Mouse (Mus musculus) myocyte (in vitro differentiated cells): ENCODE results near the gene Fes. TPM values are rescaled to one million over a fixed set of nuclear protein-coding genes. Genes with fewer than 3 reads are reported as not detected.
A peak's percentile ranks its signal among the peaks of the same experiment; 100 is the strongest.

Experiments used
- H3K27me3 ChIP-seq: one replicate; pipeline ENCODE4 v1.6.1; 2011; ENCODE audit not compliant: control insufficient read depth, insufficient read depth, insufficient read length
- H3K36me3 ChIP-seq: one replicate; pipeline ENCODE4 v1.6.1; 2011; ENCODE audit not compliant: control insufficient read depth, insufficient read depth
- H3K4me2 ChIP-seq: one replicate; pipeline ENCODE4 v1.6.1; 2011; ENCODE audit warnings: low read depth, control low read depth
- H3K4me3 ChIP-seq: one replicate; pipeline ENCODE4 v1.5.1; 2011; ENCODE audit warnings: mild to moderate bottlenecking, control low read depth, moderate library complexity
- H3K79me2 ChIP-seq: one replicate; pipeline ENCODE4 v1.6.1; 2011; ENCODE audit not compliant: control insufficient read depth, insufficient read depth
- H3ac ChIP-seq: one replicate; pipeline ENCODE4 v1.6.1; 2011; ENCODE audit not compliant: control insufficient read depth, insufficient read length
- CEBPB ChIP-seq: IDR thresholded peaks from 2 replicates; pipeline ENCODE4 v1.6.1; 2011; ENCODE audit warnings: mild to moderate bottlenecking, moderate library complexity; ENCODE audit not compliant: poor library complexity, insufficient read depth, severe bottlenecking
- E2F4 ChIP-seq: IDR thresholded peaks from one replicate; pipeline ENCODE4 v1.6.1; 2011; ENCODE audit warnings: mild to moderate bottlenecking, control low read depth, moderate library complexity; ENCODE audit not compliant: insufficient read depth
- MAX ChIP-seq: IDR thresholded peaks from one replicate; pipeline ENCODE4 v1.6.1; 2011; ENCODE audit warnings: low read depth, mild to moderate bottlenecking, control low read depth
- MYOD1 ChIP-seq, 3 experiments: IDR thresholded peaks; one replicate each; pipeline ENCODE4 v1.6.1; 2011; ENCODE audit warnings: control low read depth in 2 of 3, low read depth in 2 of 3, mild to moderate bottlenecking in 2 of 3, moderate library complexity in 1 of 3; ENCODE audit not compliant: insufficient read length in 2 of 3, control insufficient read depth in 1 of 3
- MYOG ChIP-seq, 3 experiments: IDR thresholded peaks; one replicate each; pipeline ENCODE4 v1.6.1; 2011; ENCODE audit warnings: control low read depth in 2 of 3, low read depth in 2 of 3, mild to moderate bottlenecking in 2 of 3; ENCODE audit not compliant: insufficient read length in 2 of 3, control insufficient read depth in 1 of 3, insufficient read depth in 1 of 3
- POLR2A ChIP-seq: IDR thresholded peaks from one replicate; pipeline ENCODE4 v1.6.1; 2011; ENCODE audit warnings: low read depth, mild to moderate bottlenecking, control low read depth, moderate library complexity; ENCODE audit not compliant: insufficient read length
- POLR2AphosphoS2 ChIP-seq: IDR thresholded peaks from one replicate; pipeline ENCODE4 v1.6.1; 2011; ENCODE audit warnings: low read depth, control low read depth; ENCODE audit not compliant: insufficient read length
- REST ChIP-seq: IDR thresholded peaks from one replicate; pipeline ENCODE4 v1.6.1; 2011; ENCODE audit warnings: mild to moderate bottlenecking, control low read depth, moderate library complexity; ENCODE audit not compliant: insufficient read depth, insufficient read length
- SRF ChIP-seq: IDR thresholded peaks from one replicate; pipeline ENCODE4 v1.6.1; 2011; ENCODE audit warnings: low read depth; ENCODE audit not compliant: control insufficient read depth, insufficient read length
- TCF12 ChIP-seq: IDR thresholded peaks from one replicate; pipeline ENCODE4 v1.6.1; 2011; ENCODE audit warnings: mild to moderate bottlenecking, control low read depth; ENCODE audit not compliant: poor library complexity, insufficient read depth, severe bottlenecking
- TCF3 ChIP-seq: IDR thresholded peaks from one replicate; pipeline ENCODE4 v1.6.1; 2011; ENCODE audit warnings: low read depth, control low read depth; ENCODE audit not compliant: insufficient read length
- USF1 ChIP-seq: IDR thresholded peaks from one replicate; pipeline ENCODE4 v1.6.1; 2011; ENCODE audit warnings: low read depth, mild to moderate bottlenecking, control low read depth, moderate library complexity
- polyA plus RNA-seq: library from polyadenylated mRNA; unstranded; fragments of >200 nt; fragmentation: generic; extraction: Trizol; gene quantifications from one replicate; pipeline ENCODE4 v1.2.1, GENCODE M21; 2012; ENCODE audit warnings: missing spikeins

Gene Fes
- polyA plus RNA-seq, 1 experiment = 0.54 TPM

- Histone ChIP-seq H3K79me2 (peaks cover 15% of the 10 kb centered on the region), H3ac (peak overlapping the region; percentile 63), H3K36me3 (no peaks in the 10 kb centered on the region), H3K4me3 (peak overlapping the region; percentile 74), H3K4me2 (peak overlapping the region; percentile 95), H3K27me3 (no peaks in the 10 kb centered on the region)
- TF ChIP-seq POLR2A (peak; percentile 82), TCF3 (no peak), POLR2AphosphoS2 (peak; percentile 89), SRF (peak; percentile 72)
Observed at GRCm38 (mm10) chr7:80339793-80340628, 47.7 kb downstream of the Fes start.

GRCm38 (mm10) chr7:80339371-80339770, 48.4 kb downstream of the Fes start:
- Histone ChIP-seq H3K27me3 (no peaks in the 10 kb centered on the region), H3K79me2 (peaks cover 15% of the 10 kb centered on the region), H3K36me3 (no peaks in the 10 kb centered on the region), H3ac (peak overlapping the region; percentile 63), H3K4me3 (peak overlapping the region; percentile 74), H3K4me2 (peak overlapping the region; percentile 94)
- TF ChIP-seq USF1 = no peak
- peak in 1 of 3 experiments; percentile 3 for TF ChIP-seq MYOD1 (IDR thresholded peaks at IDR 0.05; ENCODE audit: control insufficient read depth in 1 of 3, insufficient read length in 2 of 3, low read depth in 2 of 3)

GRCm38 (mm10) chr7:80336932-80337331, 50.8 kb downstream of the Fes start:
- no peak overlapping the region for H3K4me2 ChIP-seq
- TF ChIP-seq TCF12 (no peak), TCF3 (no peak), MYOD1 (IDR thresholded peaks at IDR 0.05; ENCODE audit: control insufficient read depth in 1 of 3, insufficient read length in 2 of 3, low read depth in 2 of 3) (no peak), POLR2AphosphoS2 (no peak), MYOG (IDR thresholded peaks at IDR 0.05; ENCODE audit: control insufficient read depth in 1 of 3, insufficient read depth in 1 of 3, insufficient read length in 2 of 3, low read depth in 2 of 3) (no peak), POLR2A (no peak), SRF (no peak), CEBPB (no peak)
- H3K4me3 ChIP-seq = no peak overlapping the region
- H3K36me3 ChIP-seq = peaks cover 14% of the 10 kb centered on the region
- peaks cover 15% of the 10 kb centered on the region for H3K79me2 ChIP-seq
- H3K27me3 ChIP-seq = no peaks in the 10 kb centered on the region
- H3ac ChIP-seq = no peak overlapping the region

- Histone ChIP-seq H3ac (no peak overlapping the region), H3K27me3 (no peaks in the 10 kb centered on the region), H3K36me3 (peaks cover 15% of the 10 kb centered on the region), H3K4me3 (no peak overlapping the region), H3K79me2 (peaks cover 15% of the 10 kb centered on the region), H3K4me2 (no peak overlapping the region)
- no peak for TF ChIP-seq E2F4
- no peak for TF ChIP-seq CEBPB
- no peak for TF ChIP-seq POLR2AphosphoS2
- TF ChIP-seq TCF3 = no peak
- TF ChIP-seq SRF = no peak
- no peak for TF ChIP-seq USF1
- TF ChIP-seq MYOG (IDR thresholded peaks at IDR 0.05; ENCODE audit: control insufficient read depth in 1 of 3, insufficient read depth in 1 of 3, insufficient read length in 2 of 3, low read depth in 2 of 3) = no peak
- TF ChIP-seq MAX = no peak
- no peak for TF ChIP-seq TCF12
- TF ChIP-seq POLR2A = no peak
- TF ChIP-seq MYOD1 (IDR thresholded peaks at IDR 0.05; ENCODE audit: control insufficient read depth in 1 of 3, insufficient read length in 2 of 3, low read depth in 2 of 3) = no peak
- no peak for TF ChIP-seq REST
Observed at GRCm38 (mm10) chr7:80334848-80335247, 52.9 kb downstream of the Fes start.

- Histone ChIP-seq H3K27me3 (no peaks in the 10 kb centered on the region), H3K4me2 (no peak overlapping the region), H3ac (no peak overlapping the region), H3K4me3 (no peak overlapping the region), H3K36me3 (peaks cover 15% of the 10 kb centered on the region), H3K79me2 (no peaks in the 10 kb centered on the region)
- TF ChIP-seq SRF = no peak
- no peak for TF ChIP-seq TCF12
Observed at GRCm38 (mm10) chr7:80331433-80331832, 56.3 kb downstream of the Fes start.
